16 mouse cellular contexts compared by ENCODE assay signal in genomic region chr2:72829139-72829538, GRCm38 (mm10).
"Had no signal": no experiment of that assay in that cellular context is flagged by ENCODE, and none has a peak within 500 bp of the region (broad histone marks: within the 10 kb centered on the region; RNA-seq: fewer than 3 reads in every experiment).

No protein-coding gene starts in this region.

- H3K9ac ChIP-seq: lung, embryonic 15.5 days; midbrain, embryonic 13.5 days; midbrain, embryonic 15.5 days; neural tube, embryonic 12.5 days; stomach, embryonic 15.5 days had no signal

- H3K4me3 ChIP-seq: lung, embryonic 15.5 days; megakaryocyte, embryonic 14.5 days; midbrain, embryonic 13.5 days; midbrain, embryonic 15.5 days; neural tube, embryonic 12.5 days; stomach, embryonic 15.5 days had no signal

- H3K36me3 ChIP-seq: lung, embryonic 15.5 days; midbrain, embryonic 13.5 days; midbrain, embryonic 15.5 days; neural tube, embryonic 12.5 days; stomach, embryonic 15.5 days had no signal

- H3K4me1 ChIP-seq: lung, embryonic 15.5 days; megakaryocyte, embryonic 14.5 days; midbrain, embryonic 15.5 days; neural tube, embryonic 12.5 days; stomach, embryonic 15.5 days had no signal

- H3K9me3 ChIP-seq: lung, embryonic 15.5 days; midbrain, embryonic 13.5 days; midbrain, embryonic 15.5 days; neural tube, embryonic 12.5 days; stomach, embryonic 15.5 days had no signal

- DNase-seq: lung, adult 2 months; lung, postnatal 14 days; lung, postnatal 36 days; right cerebral cortex, postnatal 14 days; thymus, adult 2 months; thymus, postnatal 25 days; thymus, postnatal 4 days had no signal

- H3K4me2 ChIP-seq: lung, embryonic 15.5 days; midbrain, embryonic 11.5 days; midbrain, embryonic 13.5 days; midbrain, embryonic 15.5 days; neural tube, embryonic 12.5 days; stomach, embryonic 15.5 days had no signal

- H3K27me3 ChIP-seq: lung, embryonic 15.5 days; midbrain, embryonic 15.5 days; neural tube, embryonic 12.5 days; stomach, embryonic 15.5 days had no signal

- H3K27ac ChIP-seq: lung, embryonic 15.5 days; macrophage; midbrain, embryonic 13.5 days; midbrain, embryonic 15.5 days; neural tube, embryonic 12.5 days; stomach, embryonic 15.5 days; stomach, postnatal 0 days had no signal
